Mouse (Mus musculus) adrenal gland, postnatal 14 days (tissue): ENCODE results near the gene Pou3f3. TPM values are rescaled to one million over a fixed set of nuclear protein-coding genes. Genes with fewer than 3 reads are reported as not detected.

Source experiments
- DNase-seq: peaks from one replicate; pipeline ENCODE4 v3.0.0; 2021; ENCODE audit warnings: mixed read lengths
- total RNA-seq: library from RNA; stranded (reverse); gene quantifications from 2 replicates; pipeline ENCODE4 v1.2.3, GENCODE M21; 2021

The Pou3f3 gene
- total RNA-seq, 1 experiment from 2014 or later: 0.04 TPM

DNA sequence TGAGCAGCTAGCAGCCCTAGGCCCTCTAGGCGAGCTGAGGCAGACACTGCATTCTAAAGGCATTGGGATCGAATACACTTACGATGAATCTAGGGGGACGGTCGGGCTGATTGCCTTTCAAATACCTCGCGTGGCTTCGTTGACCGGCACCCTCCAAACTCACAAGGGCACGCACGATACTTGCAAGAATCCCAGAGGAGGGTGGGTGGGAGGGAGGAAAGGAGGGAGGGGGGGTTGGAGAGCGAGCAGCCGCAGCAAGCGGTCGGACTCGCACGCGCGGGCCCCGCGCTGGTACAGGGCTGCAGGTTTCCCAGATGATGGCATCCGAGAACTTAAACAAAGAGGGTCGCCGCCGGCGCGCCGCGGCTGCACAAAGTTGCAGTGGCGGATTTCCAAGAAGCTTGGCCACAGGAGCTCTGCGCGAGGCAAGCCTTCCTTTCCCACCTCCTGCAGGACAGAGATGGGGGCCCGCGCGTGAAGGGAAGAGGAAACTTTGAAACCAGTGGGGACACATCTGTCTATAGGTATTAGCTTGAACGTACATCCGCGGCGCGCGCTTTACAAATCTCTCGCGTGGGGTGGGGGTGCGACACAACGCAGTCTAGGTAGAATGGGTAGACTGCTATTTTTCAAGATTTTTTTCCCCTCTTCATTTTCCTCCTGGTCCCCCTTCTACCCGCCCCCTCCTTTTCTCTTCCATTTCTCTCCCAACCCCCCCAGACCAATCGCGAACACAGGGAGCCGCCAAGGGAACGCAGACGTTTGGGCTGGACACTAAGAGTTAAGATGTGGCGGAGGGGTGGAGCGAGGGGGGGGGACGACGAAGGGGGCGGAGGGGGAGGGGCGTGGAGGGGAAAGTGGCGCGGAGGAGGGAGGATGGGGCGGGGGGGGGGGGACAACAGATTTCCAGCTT lies 647 bp upstream of the Pou3f3 start:
- DNase-seq: no peak

DNA sequence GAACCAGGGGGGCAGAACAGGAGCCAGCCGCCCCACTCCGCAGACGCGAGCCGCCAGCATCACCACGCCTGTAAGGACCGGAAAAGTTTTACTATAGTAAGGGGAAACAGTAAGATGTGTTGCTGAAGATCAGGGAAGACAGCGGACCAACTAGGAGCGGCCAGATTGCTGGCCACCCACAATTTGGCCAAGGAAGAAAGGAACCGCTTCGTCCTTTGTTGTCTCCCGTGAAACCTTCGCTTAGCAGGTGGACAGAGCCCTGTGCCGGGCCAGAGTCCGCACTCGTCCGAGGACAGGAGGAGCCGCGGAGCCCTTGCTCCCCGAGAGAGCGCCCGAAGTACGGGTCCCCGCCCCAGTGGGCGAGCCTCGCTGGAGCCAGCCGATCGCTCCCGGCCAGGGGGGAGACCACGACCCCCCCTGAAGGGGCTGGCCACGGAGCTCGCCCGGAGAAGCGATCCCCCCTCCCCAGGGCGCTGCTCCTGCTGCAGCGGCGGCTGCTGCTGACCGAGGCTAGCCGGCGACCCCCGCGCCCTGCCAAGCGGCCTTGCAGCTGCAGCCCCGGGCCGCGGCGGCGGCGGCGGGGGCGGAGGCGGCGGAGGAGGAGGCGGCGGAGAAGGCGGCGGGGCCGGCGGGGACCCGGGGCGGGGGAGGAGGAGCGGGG lies 933 bp downstream of the Pou3f3 start:
- DNase-seq: no peak

DNA sequence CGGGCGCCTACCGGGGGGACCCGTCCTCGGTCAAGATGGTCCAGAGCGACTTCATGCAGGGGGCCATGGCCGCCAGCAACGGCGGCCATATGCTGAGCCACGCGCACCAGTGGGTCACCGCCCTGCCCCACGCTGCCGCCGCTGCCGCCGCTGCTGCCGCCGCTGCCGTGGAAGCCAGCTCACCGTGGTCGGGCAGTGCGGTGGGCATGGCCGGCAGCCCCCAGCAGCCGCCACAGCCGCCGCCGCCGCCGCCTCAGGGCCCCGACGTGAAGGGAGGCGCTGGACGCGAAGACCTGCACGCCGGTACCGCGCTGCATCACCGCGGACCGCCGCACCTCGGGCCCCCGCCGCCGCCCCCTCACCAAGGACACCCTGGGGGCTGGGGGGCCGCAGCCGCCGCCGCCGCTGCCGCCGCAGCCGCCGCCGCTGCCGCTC lies 1.8 kb downstream of the Pou3f3 start:
- no peak for DNase-seq

GRCm38 (mm10) chr1:42697756-42698583 lies 2.4 kb downstream of the Pou3f3 start:
- no peak for DNase-seq

DNA sequence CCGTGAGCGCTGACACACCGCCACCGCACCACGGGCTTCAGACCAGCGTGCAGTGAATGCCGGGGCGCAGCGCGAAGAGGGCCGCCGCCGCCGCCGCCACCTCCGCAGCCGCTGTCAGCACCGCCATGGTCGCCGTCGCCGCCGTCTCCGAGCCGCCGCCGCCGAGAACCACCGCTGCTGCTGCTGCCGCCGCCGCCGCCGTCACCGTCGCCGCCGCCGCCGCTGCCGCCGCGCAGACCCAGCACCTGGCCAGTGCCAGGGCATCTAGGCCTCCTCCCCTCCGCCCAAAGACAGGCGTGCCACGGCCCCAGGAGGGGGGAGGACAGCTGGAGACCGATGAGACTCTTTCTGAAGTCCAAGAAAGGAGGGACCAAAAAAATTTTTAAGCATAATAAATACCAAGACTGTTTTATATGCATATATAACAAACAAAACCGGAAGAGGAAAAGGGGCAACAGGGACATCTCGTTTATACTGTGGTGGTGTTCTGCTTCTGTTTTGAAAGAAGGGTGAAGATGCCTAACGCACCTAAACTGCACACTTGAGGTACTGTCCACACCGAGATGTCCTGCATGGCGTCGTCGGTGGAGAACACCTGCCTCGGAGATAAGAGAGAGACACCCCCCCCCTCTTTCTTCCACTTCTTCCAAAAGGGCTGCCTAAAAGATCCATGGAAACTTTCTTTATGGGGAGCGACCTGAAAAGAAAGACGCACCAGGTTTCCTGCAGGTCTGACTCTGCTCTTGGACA lies 3.2 kb downstream of the Pou3f3 start:
- DNase-seq: no peak

GRCm38 (mm10) chr1:42699471-42699871 lies 3.9 kb downstream of the Pou3f3 start:
- DNase-seq: no peak

DNA sequence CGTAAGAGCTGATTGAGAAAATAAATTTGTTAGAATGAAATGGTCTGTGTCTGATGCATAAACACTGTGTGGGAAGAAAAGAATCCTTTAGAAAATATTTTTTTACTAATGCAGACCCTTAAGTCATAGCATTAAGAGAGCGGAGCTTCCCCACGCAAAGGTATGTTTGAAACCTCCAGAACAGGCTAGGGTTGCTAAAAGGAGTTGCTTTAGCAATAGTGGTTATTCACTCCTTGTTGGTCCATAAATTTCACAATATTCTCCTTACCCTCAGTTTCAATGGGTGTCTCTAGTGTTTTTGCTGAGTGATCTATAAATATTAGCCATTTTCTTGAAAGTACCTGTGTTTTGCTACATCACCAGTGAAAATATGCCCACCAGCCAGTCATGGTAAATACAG lies 4.6 kb downstream of the Pou3f3 start:
- DNase-seq: no peak

DNA sequence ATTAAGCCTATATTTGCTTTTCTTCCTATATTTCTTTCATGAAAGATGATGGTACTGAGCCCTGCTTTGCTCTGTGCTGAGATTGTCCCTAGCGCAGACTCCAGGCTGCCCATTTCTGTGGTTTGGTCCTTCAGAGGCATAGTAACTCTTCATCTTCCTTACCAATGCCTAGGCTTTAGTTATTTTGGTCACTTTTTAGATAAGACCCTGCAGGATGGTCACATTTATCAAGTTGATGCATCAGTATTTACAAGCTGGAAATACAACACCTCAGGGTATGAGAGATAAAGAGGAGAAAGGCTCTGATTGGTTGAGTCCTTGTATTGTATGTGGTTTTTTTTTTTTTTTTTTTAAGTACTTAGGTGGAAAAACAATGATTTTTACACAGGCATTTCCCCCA lies 5.2 kb downstream of the Pou3f3 start:
- no peak for DNase-seq

DNA sequence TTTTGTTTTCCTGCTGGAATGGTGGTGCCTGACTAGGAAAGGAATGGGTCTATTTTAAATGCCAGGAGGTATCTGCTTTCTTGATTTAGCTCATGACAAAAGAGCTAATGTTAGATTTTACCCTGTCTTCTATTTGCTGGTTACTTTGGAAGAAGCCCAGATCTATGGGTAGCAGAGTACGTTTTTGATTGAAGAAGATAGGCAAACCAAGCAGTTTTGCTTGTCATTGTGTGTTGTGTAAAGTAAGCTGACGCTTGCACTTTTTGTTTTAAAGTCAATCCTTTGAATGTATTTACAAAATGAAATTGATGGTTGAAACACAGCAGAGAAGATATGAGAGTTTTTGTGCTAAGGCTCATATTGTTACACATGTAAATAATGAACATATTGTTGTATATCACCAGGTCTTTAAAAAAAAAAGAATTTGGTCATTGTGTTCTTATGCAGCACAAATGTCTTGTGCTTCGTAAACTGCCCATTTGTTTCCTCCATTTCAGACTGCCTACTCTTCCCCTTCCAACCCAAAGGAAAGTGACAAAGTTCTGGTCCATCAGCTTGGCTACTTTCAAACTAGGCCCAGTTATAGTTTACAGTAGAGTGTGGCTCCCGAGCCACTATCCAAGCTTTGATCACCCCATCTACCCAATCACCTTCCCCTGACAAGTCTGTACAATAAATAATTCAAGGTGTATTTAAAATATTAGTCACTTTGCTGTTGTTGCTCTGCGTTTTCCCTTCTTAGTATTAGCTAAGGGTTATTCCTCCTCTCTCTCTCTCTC lies 6.5 kb downstream of the Pou3f3 start:
- DNase-seq: no peak

GRCm38 (mm10) chr1:42702984-42703383 lies 7.4 kb downstream of the Pou3f3 start:
- DNase-seq: no peak

- DNase-seq: no peak
These were observed 7.9 kb downstream of the Pou3f3 start for GRCm38 (mm10) chr1:42703424-42703823.

DNA sequence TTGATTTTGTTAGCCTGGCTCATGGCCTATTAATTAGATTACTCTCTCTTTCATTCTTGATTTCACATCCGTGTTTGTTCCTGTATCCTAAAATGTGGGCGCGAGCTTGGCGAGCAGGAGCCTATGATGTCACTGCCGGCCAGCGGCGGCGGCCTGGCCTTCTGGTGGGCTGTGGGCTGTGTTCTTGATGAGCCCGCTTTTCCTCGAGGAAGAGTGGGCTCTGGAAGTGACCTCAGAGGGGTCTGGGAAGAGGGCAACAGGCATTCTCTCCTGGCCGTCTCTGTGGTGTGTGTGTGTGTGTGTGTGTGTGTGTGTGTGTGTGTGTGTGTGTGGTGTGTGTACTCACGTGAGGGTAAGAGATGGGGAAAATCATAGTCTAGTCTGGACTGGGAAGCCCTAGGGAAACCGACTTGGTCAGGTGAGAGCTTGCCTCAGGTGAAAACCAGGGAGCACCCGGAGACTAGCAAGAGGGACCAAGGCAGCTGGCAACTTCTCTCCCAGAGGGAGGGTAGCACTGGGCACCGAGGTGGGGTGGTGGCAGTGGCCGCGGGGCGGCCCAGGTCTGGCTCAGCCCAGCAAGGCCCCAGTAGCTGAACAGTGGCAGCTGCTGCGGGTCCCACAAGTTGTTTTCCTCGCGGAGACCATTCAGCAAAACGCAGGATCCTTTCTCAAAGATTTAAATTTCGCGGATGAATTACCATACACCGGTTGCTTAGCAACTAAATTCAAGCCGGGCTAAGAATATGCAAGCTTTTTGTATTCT lies 8.5 kb downstream of the Pou3f3 start:
- no peak for DNase-seq

- DNase-seq: no peak
These were observed 9.6 kb downstream of the Pou3f3 start for GRCm38 (mm10) chr1:42704981-42705810.

DNA sequence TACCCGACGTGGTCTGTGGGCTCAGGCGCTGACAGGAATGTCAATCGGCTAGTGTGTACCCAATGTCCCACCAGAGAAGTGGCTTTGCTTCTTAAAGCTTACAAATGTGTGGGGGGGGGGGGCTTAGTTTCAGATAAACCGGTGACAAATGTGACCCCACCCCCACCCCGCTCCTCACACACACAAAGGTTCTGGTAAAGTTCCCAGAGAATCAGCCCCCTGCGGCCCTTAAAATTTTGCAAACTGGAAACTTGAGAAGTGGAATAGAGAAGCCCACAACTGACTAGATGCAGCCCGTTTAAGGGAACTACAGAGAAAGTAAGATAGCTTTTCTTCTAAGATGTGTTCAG lies 10.2 kb downstream of the Pou3f3 start:
- no peak for DNase-seq

DNA sequence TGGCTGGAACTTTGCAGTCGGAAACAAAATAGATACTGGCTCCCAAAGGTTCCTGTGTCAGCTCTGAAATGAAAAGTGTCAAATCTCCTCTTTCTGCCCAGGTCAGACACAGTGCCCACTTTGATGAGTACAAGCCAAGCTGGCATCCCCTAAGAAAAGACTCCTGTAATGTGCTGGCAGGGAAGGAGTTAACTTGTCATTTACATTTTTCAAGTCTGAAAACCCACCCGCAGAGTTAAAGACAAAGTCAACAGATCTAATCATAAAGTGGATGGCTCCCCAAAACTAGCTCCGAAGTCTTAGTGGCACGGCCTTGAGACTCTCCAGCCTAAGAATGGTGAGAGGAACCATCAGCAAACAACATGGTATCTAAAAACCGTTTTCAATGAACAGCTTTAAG lies 11.6 kb downstream of the Pou3f3 start:
- no peak for DNase-seq

GRCm38 (mm10) chr1:42707611-42708130 lies 12.1 kb downstream of the Pou3f3 start:
- DNase-seq: no peak

DNA sequence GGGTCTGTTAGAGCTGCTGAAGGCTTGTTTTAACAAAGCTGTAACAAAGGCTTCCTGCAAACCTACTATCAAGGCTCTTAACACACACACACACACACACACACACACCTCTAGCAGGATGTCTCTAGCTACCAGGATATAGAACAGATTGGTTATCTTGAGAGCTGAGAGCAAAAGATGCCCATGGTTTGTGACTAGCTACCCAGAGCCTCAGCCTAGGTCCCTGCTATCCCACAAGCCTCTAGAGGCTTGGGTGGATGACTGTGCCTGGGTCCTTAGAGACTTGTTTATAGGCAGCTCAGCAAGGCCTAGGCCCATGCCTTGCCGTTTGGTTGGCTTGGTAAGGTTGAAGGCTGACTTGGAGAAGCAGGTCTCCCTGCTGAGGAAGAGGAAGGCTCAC lies 13.5 kb downstream of the Pou3f3 start:
- no peak for DNase-seq

DNA sequence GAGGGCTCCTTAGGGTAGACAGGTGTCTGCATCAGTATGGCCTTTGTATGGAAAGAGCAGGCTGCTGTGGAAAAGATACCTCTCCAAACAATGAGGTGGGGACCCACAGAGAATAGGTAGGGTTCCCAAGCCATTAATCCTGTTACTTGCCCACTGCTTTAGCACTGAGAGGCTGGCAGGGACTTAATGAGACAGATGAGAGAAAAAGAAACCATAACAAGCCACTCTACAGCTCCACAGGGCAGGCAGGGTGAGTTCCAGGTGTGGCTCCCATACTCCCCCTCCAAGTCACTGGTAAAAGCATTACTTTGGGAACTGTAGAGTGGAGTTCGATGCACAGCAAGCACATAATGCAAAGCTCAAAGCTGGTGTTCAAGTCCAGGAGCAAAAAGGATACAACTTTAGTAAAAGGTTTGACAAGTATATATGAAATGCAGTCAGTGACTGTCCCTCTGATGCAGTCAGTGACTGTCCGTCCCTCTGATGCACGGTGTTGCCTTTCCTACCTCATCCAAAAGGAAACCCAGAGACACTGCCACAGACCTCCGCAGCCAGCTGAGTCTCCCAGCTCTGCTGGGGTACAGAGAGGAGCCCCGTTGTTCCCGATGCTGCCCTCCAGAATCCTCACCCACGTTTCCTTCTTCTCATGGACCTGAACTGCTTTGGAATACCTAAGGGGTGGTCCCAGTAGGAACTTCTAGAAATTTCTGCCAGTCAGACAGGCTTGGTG lies 14.0 kb downstream of the Pou3f3 start:
- no peak for DNase-seq

GRCm38 (mm10) chr1:42710234-42710633 lies 14.7 kb downstream of the Pou3f3 start:
- no peak for DNase-seq
